Mouse (Mus musculus): ENCODE data around the gene Kdsr. TPM values are rescaled to one million over a fixed set of nuclear protein-coding genes. Genes with fewer than 3 reads are reported as not detected.
A peak's percentile ranks its signal among the peaks of the same experiment; 100 is the strongest.

Gene Kdsr
- total and polyA plus RNA-seq, 3 experiments: 3.3 to 6.3 (median 4.7) TPM

- DNase-seq (ENCODE audit: extremely low read depth): peak; percentile 44
- H3K4me2 ChIP-seq (ENCODE audit: insufficient read depth, low read depth, poor library complexity, severe bottlenecking): no peak overlapping the region
- no peaks in the 10 kb centered on the region for H3K9me3 ChIP-seq (replicated peaks; ENCODE audit: low read length)
- in situ Hi-C loops (cut with MboI; ENCODE audit: low pct_ligation_motif_present, low pct_unique_long_range_greater_than_20kb, low sequenced_read_pairs) (no loop called here), dilution Hi-C loops (cut with MboI; ENCODE audit: extremely low pct_ligation_motif_present, extremely low pct_unique_long_range_greater_than_20kb, low sequenced_read_pairs) (no loop called here)
- no peak overlapping the region for H3K9ac ChIP-seq (ENCODE audit: insufficient read depth, low read depth)
- H3K4me1 ChIP-seq (ENCODE audit: control insufficient read depth in 1 of 2, insufficient read depth in 2 of 2): no peaks in the 10 kb centered on the region
- no peak overlapping the region for H3K27ac ChIP-seq (ENCODE audit: insufficient read depth, low read depth)
- H3K27me3 ChIP-seq (replicated peaks): no peaks in the 10 kb centered on the region
- H3K4me3 ChIP-seq (replicated peaks in 1 of 3; ENCODE audit: low read depth in 2 of 3, low read length in 2 of 3, poor library complexity in 1 of 3): no peak overlapping the region
- H3K79me2 ChIP-seq (replicated peaks; ENCODE audit: control insufficient read depth, extremely low read depth, insufficient read depth, poor library complexity, severe bottlenecking): no peaks in the 10 kb centered on the region
- no peak for TF ChIP-seq CHD2 (IDR thresholded peaks at IDR 0.05; ENCODE audit: low read length)
- TF ChIP-seq CTCF (conservative IDR thresholded peaks at IDR 0.05 in 1 of 2, IDR thresholded peaks at IDR 0.05 in 1 of 2; ENCODE audit: low read depth in 2 of 2, low read length in 2 of 2): peak; percentile 73 to 80
- no peak for TF ChIP-seq KAT2A (IDR thresholded peaks at IDR 0.05; ENCODE audit: insufficient replicate concordance, low read length)
- TF ChIP-seq MAFK (IDR thresholded peaks at IDR 0.05; ENCODE audit: insufficient replicate concordance, low read length): no peak
- TF ChIP-seq JUN (IDR thresholded peaks at IDR 0.05; ENCODE audit: insufficient read depth, low read depth, low read length): no peak
- TF ChIP-seq USF2 (conservative IDR thresholded peaks at IDR 0.05; ENCODE audit: low read depth, low read length): no peak
- TF ChIP-seq ELF1 (IDR thresholded peaks at IDR 0.05; ENCODE audit: low read depth, low read length): no peak
- TF ChIP-seq IRF4 (IDR thresholded peaks at IDR 0.05; ENCODE audit: low read depth, low read length): no peak
- TF ChIP-seq RAD21 (IDR thresholded peaks at IDR 0.05; ENCODE audit: low read depth, low read length): peak; percentile 58
- TF ChIP-seq ETS1 (conservative IDR thresholded peaks at IDR 0.05; ENCODE audit: low read depth, low read length): no peak
- no peak for TF ChIP-seq NRF1 (IDR thresholded peaks at IDR 0.05; ENCODE audit: low read depth, low read length)
- no peak for TF ChIP-seq MAZ (IDR thresholded peaks at IDR 0.05; ENCODE audit: low read depth, low read length)
- TF ChIP-seq SMC3 (IDR thresholded peaks at IDR 0.05; ENCODE audit: low read depth, low read length): peak; percentile 65
- TF ChIP-seq POLR2AphosphoS2 (IDR thresholded peaks at IDR 0.05; ENCODE audit: low read depth, low read length): no peak
- TF ChIP-seq ZNF384 (IDR thresholded peaks at IDR 0.05; ENCODE audit: low read depth, low read length): no peak
- H3K36me3 ChIP-seq (replicated peaks in 1 of 2; ENCODE audit: control insufficient read depth in 1 of 2, insufficient read depth in 1 of 2, low read length in 1 of 2): peaks cover 24 to 79% of the 10 kb centered on the region in 2 experiments
Measured at GRCm38 (mm10) chr1:106738092-106738491, 21.4 kb downstream of the Kdsr start.

DNA sequence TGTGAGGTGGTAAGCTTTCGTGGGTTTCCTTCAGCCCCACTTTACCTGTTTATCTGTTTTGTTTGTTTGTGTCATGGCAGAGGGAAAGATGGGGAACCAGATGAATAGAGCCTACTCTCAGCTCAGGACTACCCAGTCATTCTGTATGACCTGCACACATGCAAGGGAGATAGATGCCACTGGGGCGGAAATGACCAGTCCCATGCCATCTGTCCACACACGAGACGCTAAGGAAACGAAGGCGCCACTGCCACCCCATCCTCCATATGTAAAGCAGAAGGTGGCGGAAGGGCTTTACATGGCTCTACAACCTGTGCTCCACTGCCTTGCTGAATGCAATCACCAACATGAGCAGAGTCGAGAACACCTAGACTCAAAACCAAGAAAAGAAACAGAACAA, 23.3 kb downstream of the Kdsr start:
- in situ Hi-C loops (cut with MboI; ENCODE audit: low pct_ligation_motif_present, low pct_unique_long_range_greater_than_20kb, low sequenced_read_pairs): no loop called here
- dilution Hi-C loops (cut with MboI; ENCODE audit: extremely low pct_ligation_motif_present, extremely low pct_unique_long_range_greater_than_20kb, low sequenced_read_pairs): no loop called here
- H3K36me3 ChIP-seq (replicated peaks in 1 of 2; ENCODE audit: control insufficient read depth in 1 of 2, insufficient read depth in 1 of 2, low read length in 1 of 2): peaks cover 21 to 68% of the 10 kb centered on the region in 2 experiments

More for the DNA sequence above, 23.3 kb downstream of the Kdsr start:
- TF ChIP-seq MXI1 (IDR thresholded peaks at IDR 0.05; ENCODE audit: low read depth, low read length): no peak
- no peak for TF ChIP-seq RAD21 (IDR thresholded peaks at IDR 0.05; ENCODE audit: low read depth, low read length)
- TF ChIP-seq ZMIZ1 (IDR thresholded peaks at IDR 0.05; ENCODE audit: low read depth, low read length): no peak
- no peak for TF ChIP-seq MYC (IDR thresholded peaks at IDR 0.05; ENCODE audit: low read depth, low read length)
- TF ChIP-seq JUND (conservative IDR thresholded peaks at IDR 0.05; ENCODE audit: low read depth, low read length): no peak
- TF ChIP-seq EP300 (IDR thresholded peaks at IDR 0.05; ENCODE audit: low read length): no peak
- no peak for TF ChIP-seq IRF4 (IDR thresholded peaks at IDR 0.05; ENCODE audit: low read depth, low read length)
- H3K27ac ChIP-seq (ENCODE audit: insufficient read depth, low read depth): no peak overlapping the region
- no peak overlapping the region for H3K9ac ChIP-seq (ENCODE audit: insufficient read depth, low read depth)
- H3K4me2 ChIP-seq (ENCODE audit: insufficient read depth, low read depth, poor library complexity, severe bottlenecking): no peak overlapping the region
- no peaks in the 10 kb centered on the region for H3K27me3 ChIP-seq (replicated peaks)
- no peaks in the 10 kb centered on the region for H3K4me1 ChIP-seq (ENCODE audit: control insufficient read depth in 1 of 2, insufficient read depth in 2 of 2)
- no peaks in the 10 kb centered on the region for H3K79me2 ChIP-seq (replicated peaks; ENCODE audit: control insufficient read depth, extremely low read depth, insufficient read depth, poor library complexity, severe bottlenecking)
- no peak overlapping the region for H3K4me3 ChIP-seq (replicated peaks in 1 of 3; ENCODE audit: low read depth in 2 of 3, low read length in 2 of 3, poor library complexity in 1 of 3)
- no peaks in the 10 kb centered on the region for H3K9me3 ChIP-seq (replicated peaks; ENCODE audit: low read length)
- no peak for DNase-seq (ENCODE audit: extremely low read depth)

All from CH12.LX (cell line).